Mouse (Mus musculus) lung, adult 2 months (tissue): Measurements from ENCODE around the gene Fat2.

Experiments used
- CTCF ChIP-seq: fragments of 200-500 bp; IDR thresholded peaks from 2 replicates; pipeline ENCODE4 v1.5.1; 2011; ENCODE audit warnings: mild to moderate bottlenecking, low read length, control low read depth; ENCODE audit not compliant: insufficient read depth
- POLR2A ChIP-seq: fragments of 200-500 bp; IDR thresholded peaks from 2 replicates; pipeline ENCODE4 v1.6.1; 2011; ENCODE audit warnings: low read depth, mild to moderate bottlenecking, control low read depth, low read length, borderline replicate concordance; ENCODE audit errors: extremely low read depth

GRCm38 (mm10) chr11:55320990-55321389 is 15.4 kb downstream of the Fat2 start:
- TF ChIP-seq CTCF = no peak
- TF ChIP-seq POLR2A = no peak
